Mouse (Mus musculus) lung, postnatal 0 days (tissue): ENCODE measurements around the gene Krt42.

Source experiments
- CTCF ChIP-seq: IDR thresholded peaks from 2 replicates; pipeline ENCODE4 v1.5.1; 2016; ENCODE audit warnings: antibody characterized with exemption, mild to moderate bottlenecking
- EP300 ChIP-seq: IDR thresholded peaks from 2 replicates; pipeline ENCODE4 v1.6.1; 2016; ENCODE audit warnings: antibody characterized with exemption, mild to moderate bottlenecking, control low read depth

- TF ChIP-seq CTCF (no peak), EP300 (no peak)
Measured at GRCm38 (mm10) chr11:100262058-100262980, 7.4 kb downstream of the Krt42 start.
